8 mouse cellular contexts compared by ENCODE assay signal in the genomic region with DNA sequence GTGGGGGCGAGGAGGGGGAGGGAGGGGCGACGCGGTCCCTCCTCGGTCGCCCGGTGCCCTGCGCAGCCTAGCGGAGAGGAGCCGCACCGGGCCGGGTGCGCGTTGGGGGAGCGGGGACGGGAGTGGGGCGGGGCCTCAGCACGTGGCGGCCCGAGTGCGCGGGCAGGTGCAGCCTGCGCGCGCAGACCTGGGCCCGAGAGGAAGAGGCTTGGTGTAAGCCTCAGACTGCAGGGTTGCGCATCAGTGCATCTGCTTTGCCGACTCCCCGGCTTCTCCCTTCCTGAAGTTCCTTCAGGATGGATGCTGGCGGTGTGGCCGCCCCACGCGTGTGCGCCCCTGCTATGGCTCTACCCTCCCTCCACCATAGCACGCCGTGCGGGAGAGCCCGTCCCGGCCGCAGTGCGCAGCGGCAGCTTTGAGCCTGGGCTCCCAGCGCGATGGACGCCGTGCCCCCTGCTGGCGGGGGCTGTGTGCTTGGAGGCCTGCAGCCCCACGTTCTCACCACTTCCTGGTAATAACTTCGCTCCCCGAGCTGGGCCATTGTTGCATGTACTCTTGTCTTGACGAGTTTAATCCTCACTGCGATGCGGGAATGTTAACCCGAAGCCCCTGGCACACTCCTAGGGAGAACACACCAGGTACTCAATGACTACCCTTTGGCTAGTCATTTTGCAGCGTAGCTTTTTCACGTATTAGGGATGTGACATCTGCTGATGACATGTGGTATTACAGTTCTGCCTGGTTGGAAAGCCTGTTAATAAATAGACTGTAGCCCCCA. TPM values are rescaled to one million over a fixed set of nuclear protein-coding genes. Genes with fewer than 3 reads are reported as not detected.
DNase-seq lines count a peak whose midpoint lies in the region; ATAC-seq and TF ChIP-seq lines count a peak whose summit lies in the region.

A gene (minus strand): TSS at position 103 of the 778 bp plus-strand sequence.

- TF ChIP-seq CTCF in cortical plate, adult 2 months (IDR thresholded peaks at IDR 0.05; ENCODE audit: extremely low read depth, insufficient read depth, low read length): peak; percentile 30

- peak; percentile 79 for ATAC-seq in megakaryocyte, adult 5-6 weeks (ENCODE audit: poor library complexity, severe bottlenecking)

- peak within 1 kb of the TSS; percentile 81 for H3K4me3 ChIP-seq in cortical plate, adult 2 months (ENCODE audit: insufficient read depth, low read length)

- no peak within 1 kb of the TSS; the same call in 1 of the 2 replicates for H3K27ac ChIP-seq in cortical plate, adult 2 months (ENCODE audit: insufficient read depth, low read length)

- DNase-seq in adrenal gland, adult 18-20 months (ENCODE audit: low spot score in 2 of 2): peak; percentile 72 to 81
- peak; percentile 68 to 80 for DNase-seq in gastrocnemius, adult 8-10 months (ENCODE audit: low spot score in 2 of 2)
- DNase-seq in hindlimb bud, embryonic 11.5 days (ENCODE audit: extremely low spot score, low read depth, low spot score): peak; percentile 83
- DNase-seq in left cerebral cortex, adult 8-10 months (ENCODE audit: low spot score in 2 of 2): peak; percentile 68 to 73
- peak; percentile 88 to 89 for DNase-seq in right cerebral cortex, postnatal 10 days (ENCODE audit: low spot score in 2 of 2)
- peak; percentile 73 to 76 for DNase-seq in urinary bladder, postnatal 36 days (ENCODE audit: low spot score in 2 of 2)

- peak; percentile 48; the same call in 1 of the 2 replicates for TF ChIP-seq POLR2A in cortical plate, adult 2 months (IDR thresholded peaks at IDR 0.05; ENCODE audit: extremely low read depth, insufficient read depth, low read length)

- H3K4me1 ChIP-seq in cortical plate, adult 2 months (ENCODE audit: control insufficient read depth, insufficient read depth, low read length): no peaks in the 10 kb centered on the region

RNA-seq across cellular contexts. Expression of the gene that starts here (rescaled TPM):
- total RNA-seq in adrenal gland, adult 18-20 months (2021): 1 to 10 TPM; 1.1 to 2.1 TPM
- polyA plus RNA-seq in cortical plate, adult 2 months (2012; rRNA removed): 19.1 and 20.9 TPM in 2 replicates
- 10 to 100 TPM; 32.5 to 47.7 (median 37.3) TPM for total RNA-seq in gastrocnemius, adult 8-10 months (2022)
- total RNA-seq in left cerebral cortex, adult 8-10 months (2022): 10 to 100 TPM; 28.9 to 31.3 (median 29.3) TPM
- 71.2 and 71.7 TPM in 2 replicates for total RNA-seq in megakaryocyte, adult 5-6 weeks (2015)
- total RNA-seq in megakaryocyte, adult 5-6 weeks (2017): 195 and 212 TPM in 2 replicates

Comparison
In these comparisons a context has a peak if more than half of its experiments do, and no peak if none do; other contexts are left out.
1. RNA of the gene that starts here (total RNA-seq): 71.2 to 212 TPM in megakaryocyte, adult 5-6 weeks, 32.5 to 47.7 TPM in gastrocnemius, adult 8-10 months and 28.9 to 31.3 TPM in left cerebral cortex, adult 8-10 months; 1.1 to 2.1 TPM in adrenal gland, adult 18-20 months; every median in the first group is over 4 times any median in the second.
2. Peak in every context shown above with its lines, with median percentiles within 50 percentile points of each other: DNase-seq.